Mouse (Mus musculus) MEL (cell line): ENCODE results near the gene Olfr1406.
A peak's percentile ranks its signal among the peaks of the same experiment; 100 is the strongest.

Experiments
- CTCF ChIP-seq, 3 experiments: IDR thresholded peaks in 2 of 3; conservative IDR thresholded peaks in 1 of 3; 2 replicates each; pipeline ENCODE4 v1.5.1; 2011 to 2012; ENCODE audit warnings: low read length in 3 of 3, low read depth in 2 of 3, mild to moderate bottlenecking in 2 of 3, improper control_type of control experiment in 1 of 3, inconsistent platforms in 1 of 3, mixed read lengths in 1 of 3, moderate library complexity in 1 of 3; ENCODE audit not compliant: control insufficient read depth in 1 of 3, insufficient read depth in 1 of 3, poor library complexity in 1 of 3, severe bottlenecking in 1 of 3
- E2F4 ChIP-seq: IDR thresholded peaks from 2 replicates; pipeline ENCODE4 v1.6.1; 2011; ENCODE audit warnings: low read depth, low read length, improper control_type of control experiment, borderline replicate concordance
- EP300 ChIP-seq, 2 experiments: IDR thresholded peaks; 2 replicates each; pipeline ENCODE4 v1.6.1; 2011; ENCODE audit warnings: improper control_type of control experiment in 2 of 2, low read length in 2 of 2, low read depth in 1 of 2, mild to moderate bottlenecking in 1 of 2
- MAX ChIP-seq: IDR thresholded peaks from 2 replicates; pipeline ENCODE4 v1.6.1; 2011; ENCODE audit warnings: low read length, improper control_type of control experiment
- POLR2A ChIP-seq, 2 experiments: IDR thresholded peaks; 2 replicates each; pipeline ENCODE4 v1.6.1; 2011 to 2012; ENCODE audit warnings: low read length in 2 of 2, mild to moderate bottlenecking in 2 of 2, control low read depth in 1 of 2, improper control_type of control experiment in 1 of 2, low read depth in 1 of 2, moderate library complexity in 1 of 2; ENCODE audit not compliant: control insufficient read depth in 1 of 2, insufficient read depth in 1 of 2, poor library complexity in 1 of 2
- POLR2AphosphoS5 ChIP-seq: IDR thresholded peaks from 2 replicates; pipeline ENCODE4 v1.6.1; 2012; ENCODE audit warnings: low read depth, borderline replicate concordance, mild to moderate bottlenecking, inconsistent platforms, low read length, moderate library complexity, mixed read lengths
- RCOR1 ChIP-seq: IDR thresholded peaks from 2 replicates; pipeline ENCODE4 v1.6.1; 2012; ENCODE audit warnings: low read depth, mild to moderate bottlenecking, inconsistent platforms, low read length, improper control_type of control experiment
- TAL1 ChIP-seq: IDR thresholded peaks from 2 replicates; pipeline ENCODE4 v1.6.1; 2012; ENCODE audit warnings: mild to moderate bottlenecking, inconsistent platforms, low read length, moderate library complexity, mixed read lengths
- USF2 ChIP-seq, 2 experiments: IDR thresholded peaks; 2 replicates each; pipeline ENCODE4 v1.6.1; 2011 to 2012; ENCODE audit warnings: improper control_type of control experiment in 2 of 2, low read length in 2 of 2, borderline replicate concordance in 1 of 2, inconsistent platforms in 1 of 2, low read depth in 1 of 2, mild to moderate bottlenecking in 1 of 2; ENCODE audit not compliant: insufficient read depth in 1 of 2
- ZKSCAN1 ChIP-seq: IDR thresholded peaks from 2 replicates; pipeline ENCODE4 v1.6.1; 2012; ENCODE audit warnings: low read depth, mild to moderate bottlenecking, inconsistent platforms, low read length, improper control_type of control experiment, moderate library complexity

- no peak for TF ChIP-seq POLR2A (IDR thresholded peaks at IDR 0.05; ENCODE audit: control insufficient read depth in 1 of 2, insufficient read depth in 1 of 2, low read depth in 1 of 2, low read length in 2 of 2, poor library complexity in 1 of 2)
- TF ChIP-seq ZKSCAN1: no peak
- TF ChIP-seq E2F4: no peak
- no peak for TF ChIP-seq TAL1
- no peak for TF ChIP-seq CTCF (IDR thresholded peaks at IDR 0.05 in 2 of 3, conservative IDR thresholded peaks at IDR 0.05 in 1 of 3; ENCODE audit: control insufficient read depth in 1 of 3, insufficient read depth in 1 of 3, low read depth in 2 of 3, low read length in 3 of 3, poor library complexity in 1 of 3, severe bottlenecking in 1 of 3)
- peak; percentile 70 to 75 for TF ChIP-seq EP300 (IDR thresholded peaks at IDR 0.05; ENCODE audit: low read depth in 1 of 2, low read length in 2 of 2)
- TF ChIP-seq POLR2AphosphoS5: no peak
- TF ChIP-seq MAX: peak; percentile 37; the same call in 1 of the 2 replicates
- TF ChIP-seq USF2 (IDR thresholded peaks at IDR 0.05; ENCODE audit: borderline replicate concordance in 1 of 2, insufficient read depth in 1 of 2, low read depth in 1 of 2, low read length in 2 of 2): no peak
- TF ChIP-seq RCOR1: peak; percentile 48; the same call in 1 of the 2 replicates
These were observed 36.6 kb upstream of the Olfr1406 start, which contains the start of gene Fcer1a for GRCm38 (mm10) chr1:173227081-173227480.
